Mouse (Mus musculus) pancreas, adult 10 weeks (tissue): ENCODE data around the gene Slc22a23. TPM values are rescaled to one million over a fixed set of nuclear protein-coding genes. Genes with fewer than 3 reads are reported as not detected.

ENCODE experiments used
- polyA plus RNA-seq: library from polyadenylated mRNA; stranded (reverse); fragments of 350-450 nt; fragmentation: Illumina TruSeq; extraction: RNeasy Lipid Tissue Mini Kit (QIAGEN cat#74804); gene quantifications from one replicate; pipeline ENCODE4 v1.2.3, GENCODE M21; 2015; ENCODE audit warnings: low read depth, low replicate concordance; ENCODE audit not compliant: insufficient read depth

The Slc22a23 gene
- polyA plus RNA-seq, result 3.6 TPM

GRCm38 (mm10) chr13:34345128-34346085 lies at the start of gene Slc22a23:
Slc22a23 (minus strand) TSS chr13:34345182.

GRCm38 (mm10) chr13:34162491-34163303 lies 182.3 kb downstream of the Slc22a23 start, which contains the start of gene Psmg4:
Psmg4 (plus strand) TSS chr13:34162964.

GRCm38 (mm10) chr13:34130226-34130731 lies 214.7 kb downstream of the Slc22a23 start, which contains the start of gene Tubb2b:
Tubb2b (minus strand) TSS chr13:34130466.

Other genes with a start within 250 kb of the Slc22a23 start
- gene Tubb2b, start 214.7 kb downstream of the Slc22a23 start, polyA plus RNA-seq, result 7.3 TPM
- 7.2 TPM for gene Psmg4, start 182.2 kb downstream of the Slc22a23 start, polyA plus RNA-seq